Mouse (Mus musculus) stomach, postnatal 0 days (tissue): ENCODE data around the gene Kifc3.

Experiments
- CTCF ChIP-seq: IDR thresholded peaks from 2 replicates; pipeline ENCODE4 v1.5.1; 2016; ENCODE audit warnings: antibody characterized with exemption, low read depth, mild to moderate bottlenecking, moderate library complexity
- EP300 ChIP-seq: optimal IDR thresholded peaks from 2 replicates; pipeline ENCODE3; 2016; ENCODE audit warnings: antibody characterized with exemption

DNA sequence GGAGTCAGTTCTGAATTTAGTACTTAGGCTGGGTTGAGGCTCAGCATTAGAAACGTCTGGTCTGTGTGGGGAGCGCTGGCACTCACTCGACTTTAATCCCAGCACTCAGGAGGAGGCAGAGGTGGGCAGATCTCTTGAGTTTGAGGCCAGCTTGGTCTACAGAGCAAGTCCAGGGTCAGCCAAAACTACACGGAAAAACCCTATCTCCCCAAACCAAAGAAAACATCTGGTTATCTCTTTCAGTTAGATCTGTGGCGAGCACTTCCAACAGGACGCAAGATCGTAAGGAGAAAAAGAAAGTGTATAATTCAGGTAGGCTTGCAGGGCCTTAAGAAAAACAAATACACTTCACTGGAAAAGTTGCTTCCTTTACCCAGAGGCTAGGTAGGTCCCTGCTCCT lies 20.8 kb downstream of the Kifc3 start:
- TF ChIP-seq EP300 (no peak), CTCF (no peak)
